Mouse (Mus musculus) forebrain, embryonic 13.5 days (tissue): ENCODE results near the gene Foxj1. TPM values are rescaled to one million over a fixed set of nuclear protein-coding genes. Genes with fewer than 3 reads are reported as not detected.

ENCODE experiments used
- polyA plus RNA-seq: library from polyadenylated mRNA; unstranded; fragments of >200 nt; fragmentation: Nextera tagmentation; extraction: Ambion mirVana; gene quantifications from 2 replicates; pipeline ENCODE4 v1.2.1, GENCODE M21; 2015

The Foxj1 gene
- polyA plus RNA-seq, 1 experiment from 2014 or later, result 8.1 TPM

Other genes with a start within 250 kb of the Foxj1 start
- 114 and 115 TPM in 2 replicates for gene Wbp2, start 248.4 kb downstream of the Foxj1 start, polyA plus RNA-seq
- 2.7 and 2.8 TPM in 2 replicates for gene Trim47, start 208.2 kb downstream of the Foxj1 start, polyA plus RNA-seq
- 1.2 and 1.6 TPM in 2 replicates for gene Trim65, start 204.3 kb downstream of the Foxj1 start, polyA plus RNA-seq
- 79.8 and 86.1 TPM in 2 replicates for gene Mrpl38, start 196.5 kb downstream of the Foxj1 start, polyA plus RNA-seq
- 58.5 and 71.5 TPM in 2 replicates for gene Fbf1, start 167.2 kb downstream of the Foxj1 start, polyA plus RNA-seq
- gene Ten1, start 136.5 kb downstream of the Foxj1 start, polyA plus RNA-seq, result 75.3 and 81.6 TPM in 2 replicates
- gene Acox1, start 136.4 kb downstream of the Foxj1 start, polyA plus RNA-seq, result 35.0 and 43.3 TPM in 2 replicates
- 0.12 and 0.14 TPM in 2 replicates for gene Evpl, start 97.3 kb downstream of the Foxj1 start, polyA plus RNA-seq
- gene Srp68, start 61.2 kb downstream of the Foxj1 start, polyA plus RNA-seq, result 71.8 and 72.1 TPM in 2 replicates
- gene Galr2, start 54.5 kb downstream of the Foxj1 start, polyA plus RNA-seq, result 0.09 and 0.16 TPM in 2 replicates
- 88.9 and 89.2 TPM in 2 replicates for gene Exoc7, start 28.2 kb downstream of the Foxj1 start, polyA plus RNA-seq
- gene Rnf157, start 77.6 kb upstream of the Foxj1 start, polyA plus RNA-seq, result 18.1 and 20.6 TPM in 2 replicates
- gene Ubald2, start 98.7 kb upstream of the Foxj1 start, polyA plus RNA-seq, result 45.5 and 58.2 TPM in 2 replicates
- gene Qrich2, start 130.8 kb upstream of the Foxj1 start, polyA plus RNA-seq, result 0.09 TPM in 1 of 2 replicates, not detected in the other
- 178 and 184 TPM in 2 replicates for gene Prpsap1, start 158.8 kb upstream of the Foxj1 start, polyA plus RNA-seq
- gene Sphk1, start 195.5 kb upstream of the Foxj1 start, polyA plus RNA-seq, result 0.98 and 2.2 TPM in 2 replicates
- 11.9 and 12.1 TPM in 2 replicates for gene Ube2o, start 246.0 kb upstream of the Foxj1 start, polyA plus RNA-seq